Mouse (Mus musculus) monocyte, adult 5-6 weeks (primary cell): ENCODE measurements at regions not wholly inside any gene's neighbourhood (a gene's known extent, or its start where the extent isn't known, plus 50 kb on each side); places are given as distances from the start of the nearest gene placed in this dataset.

Experiments
- ATAC-seq: fragments of 153-309, 156-312 bp; replicated peaks from 2 replicates; pipeline ENCODE4 v1.8.0; 2017; ENCODE audit warnings: mild to moderate bottlenecking; ENCODE audit not compliant: low TSS enrichment, insufficient number of reproducible peaks, severe bottlenecking, poor library complexity, low FRiP score

DNA sequence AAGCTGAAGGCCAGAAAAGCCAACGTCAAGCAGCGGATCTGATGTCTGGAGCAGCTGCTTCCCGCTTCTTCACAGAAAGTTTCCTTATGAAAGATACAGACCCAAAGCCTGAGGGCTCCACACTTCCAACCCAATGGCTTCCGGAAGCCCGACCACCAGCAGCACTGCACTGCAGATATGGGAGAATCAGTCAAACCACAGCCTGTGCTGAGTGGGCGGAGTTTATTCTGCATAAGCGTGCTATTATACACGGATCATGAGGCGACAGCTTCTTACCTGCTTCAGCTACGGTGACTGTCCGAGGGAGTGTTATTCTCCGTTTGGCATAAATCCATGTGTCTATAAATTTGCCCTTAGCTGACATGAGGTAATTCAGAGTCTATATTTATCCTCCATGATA lies 72.4 kb upstream of the Sh3bp4 start:
- ATAC-seq = no peak

DNA sequence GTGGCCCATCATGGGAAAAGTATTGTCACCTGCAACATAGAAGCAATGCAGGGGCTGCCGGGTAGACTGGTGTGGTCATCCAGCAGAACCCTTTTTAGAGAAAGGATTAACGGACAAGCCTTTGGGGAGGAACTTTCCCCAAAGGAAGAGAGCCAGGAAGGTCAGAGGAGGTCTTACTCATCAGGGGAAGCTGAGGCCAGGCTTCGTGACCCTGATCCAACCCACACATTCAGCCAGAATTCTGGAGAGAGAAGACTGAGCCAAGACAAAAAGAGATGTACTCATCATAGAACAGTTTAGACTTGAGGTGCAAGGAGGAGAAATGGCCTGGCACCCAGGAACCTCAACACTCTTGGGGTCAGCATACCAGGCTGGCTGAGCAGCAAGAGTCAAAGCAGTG lies 67.9 kb upstream of the Sh3bp4 start:
- ATAC-seq = no peak

- ATAC-seq = no peak
These were observed 66.5 kb upstream of the Sh3bp4 start for GRCm38 (mm10) chr1:89003752-89004151.

DNA sequence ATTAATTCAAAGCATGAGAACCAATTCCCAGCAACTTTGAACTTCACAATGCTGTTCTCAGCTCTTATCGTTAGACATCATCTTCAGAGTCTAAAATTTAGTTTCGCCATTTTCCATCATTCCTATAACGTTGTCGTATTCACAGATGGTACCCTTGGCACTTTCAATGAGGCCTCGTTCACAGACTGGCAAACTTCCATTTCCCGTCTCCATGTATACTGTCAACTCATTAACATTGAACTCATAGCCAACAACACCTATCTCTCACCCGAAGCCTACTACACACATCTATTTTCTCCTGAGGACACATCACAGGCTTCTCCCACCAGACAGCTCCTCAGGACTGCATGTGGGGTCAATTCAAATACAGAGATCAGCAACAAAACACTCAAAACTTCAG lies 62.7 kb upstream of the Sh3bp4 start:
- ATAC-seq = no peak

DNA sequence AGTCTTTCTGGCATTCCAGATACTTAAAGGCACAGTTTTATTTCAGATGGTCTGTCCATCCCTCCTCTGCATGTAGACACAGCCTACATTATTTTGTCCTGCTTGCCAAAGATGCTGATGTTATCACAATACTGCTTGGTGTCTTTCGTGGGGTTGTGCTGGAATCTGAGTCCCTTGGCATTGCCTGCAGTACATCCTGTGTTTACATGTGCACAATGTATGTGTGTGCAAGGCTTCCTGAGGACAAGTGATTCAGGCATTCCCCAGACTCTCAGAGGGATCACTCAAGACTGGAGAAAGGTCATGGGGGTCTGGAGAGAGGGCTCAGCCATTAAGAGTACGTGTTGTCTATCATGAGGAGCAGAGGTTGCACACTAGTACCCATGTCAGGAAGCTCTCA lies 60.0 kb upstream of the Sh3bp4 start:
- ATAC-seq = no peak

DNA sequence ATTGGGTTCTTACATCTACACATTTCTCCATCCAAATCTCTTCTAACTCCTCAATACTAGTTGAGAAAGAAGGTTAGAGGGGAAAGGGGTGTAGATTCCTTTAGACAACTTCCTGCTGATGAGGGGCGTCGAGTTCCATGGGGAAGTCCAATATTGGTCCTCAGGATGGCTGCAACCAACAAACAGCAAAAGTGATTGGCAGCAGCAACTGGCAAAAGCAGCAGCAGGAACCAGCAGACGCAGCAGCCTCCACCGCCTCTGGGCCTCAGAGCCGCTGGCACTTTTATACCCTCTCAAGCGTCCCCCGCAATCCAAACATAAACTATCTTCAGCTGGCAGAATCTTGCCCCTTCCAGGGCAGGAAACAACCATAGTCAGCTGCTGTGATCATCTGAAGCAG lies 58.8 kb upstream of the Sh3bp4 start:
- ATAC-seq = no peak

GRCm38 (mm10) chr1:89015385-89015784 lies 54.8 kb upstream of the Sh3bp4 start:
- ATAC-seq = no peak

GRCm38 (mm10) chr1:89015845-89016244 lies 54.4 kb upstream of the Sh3bp4 start:
- ATAC-seq = peak; percentile 47; the same call in 1 of the 2 replicates

DNA sequence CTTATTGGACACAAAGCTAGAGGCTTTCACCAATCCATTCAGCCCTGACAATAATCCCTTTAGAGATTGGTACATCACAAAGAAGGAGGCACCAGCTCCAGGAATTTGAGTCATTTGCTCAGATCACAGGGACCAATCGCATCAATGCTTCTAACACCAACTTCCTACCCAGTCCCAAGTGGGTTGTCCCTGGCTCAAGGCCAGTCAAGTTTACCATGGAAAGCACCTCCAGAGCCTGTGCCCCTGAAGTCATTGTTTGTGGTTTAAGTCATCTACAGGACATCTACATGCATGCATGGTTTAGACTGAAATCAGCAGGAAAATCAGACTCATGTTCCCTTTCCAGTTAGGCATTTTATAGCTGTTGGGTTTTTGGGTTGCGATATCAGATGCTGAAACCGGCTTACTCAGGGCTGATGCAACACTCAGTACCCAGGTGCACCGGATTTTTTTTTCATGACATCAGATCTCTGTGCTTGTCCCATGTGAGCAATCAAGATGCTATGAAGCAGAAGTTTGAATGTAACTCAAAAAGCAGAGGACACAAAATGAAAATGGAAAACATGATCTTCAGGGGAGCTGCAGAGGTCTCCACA lies 50.3 kb upstream of the Sh3bp4 start:
- ATAC-seq = no peak
